Mouse (Mus musculus) liver, postnatal 0 days (tissue): ENCODE results near the gene Ipo9.

Experiments
- CTCF ChIP-seq: sonication (generic); IDR thresholded peaks from 2 replicates; pipeline ENCODE4 v1.5.1; 2016; ENCODE audit warnings: antibody characterized with exemption, low read depth
- EP300 ChIP-seq: IDR thresholded peaks from 2 replicates; pipeline ENCODE4 v1.6.1; 2016; ENCODE audit warnings: antibody characterized with exemption, low read depth, mild to moderate bottlenecking

DNA sequence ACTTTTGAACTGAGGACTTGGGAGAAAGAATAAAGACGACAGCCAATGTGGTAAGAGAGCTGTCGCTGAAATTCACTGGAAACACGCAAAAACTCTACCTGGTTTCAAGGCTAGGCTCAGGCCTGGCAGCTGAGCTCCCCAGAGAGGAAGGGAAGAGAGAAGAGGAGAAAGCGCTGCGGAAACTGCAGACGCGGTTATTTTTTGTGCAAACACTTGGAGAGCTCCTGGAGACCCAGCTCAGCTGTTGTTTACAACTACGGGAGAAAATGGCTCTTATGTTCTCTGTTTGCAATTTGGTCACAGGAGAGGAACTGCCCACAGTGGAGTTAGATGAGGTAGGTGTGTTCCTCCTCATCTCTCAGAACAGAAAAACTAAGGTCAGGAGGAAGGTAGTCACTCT, 32.4 kb upstream of the Ipo9 start:
- TF ChIP-seq EP300 = no peak
- TF ChIP-seq CTCF = no peak
